Mouse (Mus musculus) intestine, postnatal 0 days (tissue): ENCODE measurements around the gene Ddx60. TPM values are rescaled to one million over a fixed set of nuclear protein-coding genes. Genes with fewer than 3 reads are reported as not detected.

Experiments used
- ATAC-seq: fragments of 200-750 bp; cut with Nextera tagmentation; 2 replicates; pipeline ENCODE4 v1.8.0; 2017; ENCODE audit warnings: mild to moderate bottlenecking, moderate TSS enrichment, moderate library complexity
- H3K27ac ChIP-seq: fragments of 300-500 bp; sonication (generic); 2 replicates; pipeline ENCODE4 v1.5.1; 2014; ENCODE audit warnings: mild to moderate bottlenecking, low read depth, low read length, moderate library complexity
- H3K27me3 ChIP-seq: fragments of 300-500 bp; sonication (generic); replicated peaks from 2 replicates; pipeline ENCODE4 v1.6.1; 2014; ENCODE audit warnings: low read length, mixed read lengths; ENCODE audit not compliant: control insufficient read depth, insufficient read depth
- H3K36me3 ChIP-seq: fragments of 300-500 bp; sonication (generic); 2 replicates; pipeline ENCODE4 v1.6.1; 2014; ENCODE audit warnings: mild to moderate bottlenecking, moderate library complexity; ENCODE audit not compliant: control insufficient read depth, insufficient read depth
- H3K4me1 ChIP-seq: fragments of 300-500 bp; sonication (generic); replicated peaks from 2 replicates; pipeline ENCODE4 v1.6.1; 2014; ENCODE audit warnings: antibody characterized with exemption, low read length, mixed read lengths; ENCODE audit not compliant: control insufficient read depth, insufficient read depth
- H3K4me2 ChIP-seq: fragments of 300-500 bp; sonication (generic); replicated peaks from 2 replicates; pipeline ENCODE4 v1.6.1; 2014; ENCODE audit warnings: low read depth, mild to moderate bottlenecking, moderate library complexity
- H3K4me3 ChIP-seq: fragments of 300-500 bp; sonication (generic); 2 replicates; pipeline ENCODE4 v1.5.1; 2014; ENCODE audit warnings: low read depth, low read length
- H3K9ac ChIP-seq: fragments of 300-500 bp; sonication (generic); 2 replicates; pipeline ENCODE4 v1.6.1; 2014; ENCODE audit warnings: mild to moderate bottlenecking, low read depth, low read length
- H3K9me3 ChIP-seq: fragments of 300-500 bp; sonication (generic); 2 replicates; pipeline ENCODE4 v1.6.1; 2016; ENCODE audit warnings: mixed run types; ENCODE audit not compliant: control insufficient read depth
- CTCF ChIP-seq: sonication (generic); IDR thresholded peaks from 2 replicates; pipeline ENCODE4 v1.5.1; 2016; ENCODE audit warnings: low read depth, mild to moderate bottlenecking, control low read depth, antibody characterized with exemption, moderate library complexity
- WGBS: fragments of 180-500 bp; shearing (Covaris S2); extraction: QIAGEN DNeasy Blood & Tissue Kit; methylation state at CpG from one replicate; pipeline ENCODE4 v1.1.7; 2014; 5-methylcytosine and 5-hydroxymethylcytosine counted together
- polyA plus RNA-seq: library from polyadenylated mRNA; unstranded; fragments of >200 nt; fragmentation: Nextera tagmentation; extraction: Ambion mirVana; gene quantifications from 2 replicates; pipeline ENCODE4 v1.2.1, GENCODE M21; 2015

Gene Ddx60
- polyA plus RNA-seq, 1 experiment from 2014 or later = 47.9 TPM

- Histone ChIP-seq H3K4me3 (no peak overlapping the region), H3K27ac (no peak overlapping the region), H3K9ac (no peak overlapping the region), H3K9me3 (no peaks in the 10 kb centered on the region), H3K36me3 (no peaks in the 10 kb centered on the region), H3K4me1 (no peaks in the 10 kb centered on the region), H3K4me2 (no peak overlapping the region), H3K27me3 (no peaks in the 10 kb centered on the region)
- 84% methylated on average over 2 of the region's 2 CpGs for WGBS
- TF ChIP-seq CTCF = no peak
- ATAC-seq = no peak
These were observed 153.9 kb downstream of the Ddx60 start for GRCm38 (mm10) chr8:62081804-62082203.

Other genes with a start within 250 kb of the Ddx60 start
- gene Palld, start 25.4 kb upstream of the Ddx60 start, polyA plus RNA-seq = 62.3 and 73.8 TPM in 2 replicates
- gene Anxa10, start 195.1 kb downstream of the Ddx60 start, polyA plus RNA-seq = 6.2 and 14.0 TPM in 2 replicates